Mouse (Mus musculus) urinary bladder, adult 18-20 months (tissue): ENCODE results near the gene Ccl9.
"Not testable (repeated sequence)": the region's sequence is repeated elsewhere in the genome, so short reads cannot be mapped to it uniquely, and the experiment has no call there.

Experiments
- DNase-seq, 2 experiments: peaks; one replicate each; pipeline ENCODE4 v3.0.0; 2022; ENCODE audit warnings: low spot score in 2 of 2, mixed read lengths in 2 of 2

Gene Ccl9

GRCm38 (mm10) chr11:83580699-83581232 lies 2.3 kb upstream of the Ccl9 start:
- DNase-seq: no peak

GRCm38 (mm10) chr11:83578999-83579398 lies 563 bp upstream of the Ccl9 start:
- no peak for DNase-seq

DNA sequence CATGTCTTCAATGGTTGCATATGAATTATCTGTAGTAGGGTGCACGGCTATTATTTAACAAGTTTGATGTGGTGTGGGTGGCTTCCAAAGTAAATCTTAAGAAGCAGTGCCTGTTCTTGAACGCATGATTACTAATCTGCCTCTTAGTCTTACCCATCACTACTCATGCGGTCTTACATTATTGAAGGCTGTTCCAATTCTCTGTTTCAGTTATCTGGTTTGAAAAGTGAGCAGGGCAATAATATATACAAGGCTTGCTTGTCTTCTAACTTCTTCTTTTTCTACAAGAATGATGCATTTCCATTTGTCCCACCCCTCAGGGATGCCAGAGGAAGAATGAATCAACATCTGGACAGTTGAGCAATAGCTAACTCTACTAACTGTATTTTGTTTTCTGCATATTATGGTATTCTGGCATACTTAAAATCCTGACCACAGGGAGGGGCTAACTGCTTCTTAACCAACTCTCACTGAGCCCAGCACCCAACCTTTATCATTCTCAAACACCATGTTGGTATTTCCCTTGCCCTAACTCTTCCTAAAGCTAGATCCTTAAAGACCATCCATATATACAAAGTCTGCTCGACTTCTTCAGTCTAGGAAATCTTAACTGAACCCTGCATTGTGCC lies 1.4 kb downstream of the Ccl9 start:
- no peak for DNase-seq

DNA sequence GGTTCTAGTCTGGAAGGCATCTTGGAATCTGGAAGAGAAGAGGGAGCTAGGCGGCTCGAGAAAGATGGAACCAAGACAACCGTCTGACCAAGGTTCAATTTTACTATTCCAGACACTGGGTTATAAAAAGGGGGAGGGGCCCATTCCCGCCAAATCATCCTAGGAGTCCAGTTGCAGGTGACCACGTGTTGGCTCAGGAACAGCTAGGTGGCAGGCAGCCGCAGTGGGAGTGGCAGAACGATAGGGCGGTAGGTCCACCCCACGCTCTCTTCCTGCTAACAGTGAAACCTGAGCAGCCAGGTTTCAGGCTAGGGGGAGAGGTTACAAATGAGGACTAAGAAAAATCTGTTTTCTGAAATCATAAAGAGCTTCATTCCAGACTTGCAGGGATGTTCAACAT lies 5.6 kb downstream of the Ccl9 start:
- no peak for DNase-seq

- DNase-seq: no peak
Measured at GRCm38 (mm10) chr11:83572223-83572622, 6.2 kb downstream of the Ccl9 start.

- DNase-seq: no peak
Measured at GRCm38 (mm10) chr11:83570189-83570588, 8.2 kb downstream of the Ccl9 start.

DNA sequence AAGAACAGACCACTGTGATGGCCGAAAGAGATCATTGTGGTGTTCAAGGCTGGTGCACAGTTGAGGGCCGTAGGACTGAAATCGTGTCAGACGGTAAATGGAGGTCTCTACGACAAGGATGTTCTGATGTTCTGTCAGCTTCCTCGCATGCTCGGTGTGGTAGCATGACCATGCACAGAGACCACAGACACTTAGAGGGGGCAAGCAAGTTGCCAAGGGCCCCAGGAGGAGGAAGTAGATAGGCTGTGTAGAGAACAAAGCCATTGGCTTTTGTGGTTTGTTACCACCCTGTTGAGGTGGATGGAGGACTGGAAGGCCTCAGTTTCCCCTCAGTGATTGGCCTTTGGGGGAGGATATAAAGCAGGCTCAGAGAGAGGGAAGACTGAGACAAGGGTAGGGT lies 9.2 kb downstream of the Ccl9 start:
- DNase-seq: no peak

DNA sequence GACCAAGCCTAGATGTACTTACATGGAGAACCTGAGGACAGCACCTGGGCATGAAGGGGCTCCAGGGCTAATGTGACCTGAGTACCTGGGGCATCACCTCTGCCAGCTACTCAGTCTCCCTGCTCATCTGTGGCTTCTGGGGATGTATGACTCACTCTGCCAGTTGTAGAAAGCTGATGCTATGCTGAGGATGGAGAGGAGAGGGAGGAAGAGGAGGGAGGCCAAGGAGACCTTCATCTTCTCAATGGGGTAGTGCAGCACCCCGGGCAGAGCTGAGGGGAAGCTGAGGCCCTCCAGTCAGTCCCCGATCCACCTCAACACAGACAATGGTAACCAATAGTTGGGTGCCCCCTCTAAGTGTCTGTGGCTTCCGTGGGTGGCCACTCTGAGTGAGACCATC lies 9.7 kb downstream of the Ccl9 start:
- no peak for DNase-seq

GRCm38 (mm10) chr11:83568061-83568460 lies 10.4 kb downstream of the Ccl9 start:
- DNase-seq: no peak

- DNase-seq: no peak
Measured at GRCm38 (mm10) chr11:83567311-83567710, 11.1 kb downstream of the Ccl9 start.

DNA sequence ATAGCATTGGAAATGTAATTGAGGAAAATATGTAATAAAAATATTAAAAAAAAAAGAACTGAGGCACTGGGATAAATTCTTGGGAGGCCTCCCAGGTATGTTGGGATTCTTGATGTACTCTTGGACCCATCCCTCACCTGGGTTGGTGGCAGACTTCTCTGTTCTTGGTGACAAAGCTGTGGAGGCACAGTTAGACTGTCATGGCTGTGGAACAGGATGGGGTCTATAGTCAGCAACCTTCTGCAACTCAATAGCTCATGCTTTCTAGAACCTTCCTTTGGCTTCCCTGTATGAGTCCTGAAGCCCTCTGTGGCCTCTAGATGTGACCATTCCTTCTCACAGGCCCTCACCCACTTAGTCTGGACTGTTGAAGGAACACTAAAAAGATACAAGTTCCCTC lies 11.8 kb downstream of the Ccl9 start:
- no peak for DNase-seq

DNA sequence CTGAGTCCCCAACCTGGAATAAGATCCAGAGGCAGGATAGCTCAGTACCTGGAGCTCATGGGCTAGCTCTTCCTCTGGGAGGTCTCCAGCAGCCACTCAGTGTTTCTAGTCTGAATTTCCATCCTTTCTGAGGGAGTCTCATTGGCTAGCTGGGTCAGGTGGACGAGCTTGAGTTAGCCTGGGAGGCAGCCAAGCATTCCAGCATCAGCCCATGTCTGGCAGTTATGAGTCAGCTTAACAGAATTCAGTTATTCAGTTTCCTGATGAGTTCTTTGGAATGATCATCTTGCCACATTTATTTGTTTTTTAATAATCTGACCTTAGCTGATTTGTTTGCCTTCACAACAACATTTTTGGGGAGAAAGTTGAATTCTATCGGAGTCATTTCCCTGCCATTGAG lies 14.7 kb downstream of the Ccl9 start:
- DNase-seq: no peak

DNA sequence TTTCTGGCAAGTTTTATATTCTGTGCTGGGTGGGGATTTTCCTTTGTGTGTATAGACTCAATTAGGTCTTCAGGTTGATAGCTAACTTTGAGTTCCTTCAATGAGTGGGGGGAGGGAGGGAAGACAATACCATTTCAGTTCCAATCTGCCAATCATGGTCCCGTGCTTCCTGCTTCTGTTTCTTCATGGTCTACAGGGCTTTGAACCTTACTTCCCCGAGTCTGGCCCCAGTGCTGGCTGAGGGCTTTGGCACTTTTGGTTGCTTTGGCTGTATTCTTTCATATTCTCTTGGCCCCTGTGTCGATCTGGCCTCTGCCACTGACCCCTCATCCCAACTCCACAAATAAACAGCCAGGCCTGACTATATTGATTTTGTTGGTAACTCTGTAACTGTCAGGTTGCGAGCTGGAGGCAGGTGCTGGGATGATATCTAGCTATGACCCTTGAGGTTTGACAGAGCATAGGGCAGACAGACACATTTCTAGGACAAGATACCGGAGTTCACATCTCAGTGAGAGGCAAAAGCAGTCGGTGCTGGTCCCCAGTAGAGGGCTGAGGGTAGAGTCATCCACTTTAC lies 16.0 kb downstream of the Ccl9 start:
- no peak for DNase-seq

DNA sequence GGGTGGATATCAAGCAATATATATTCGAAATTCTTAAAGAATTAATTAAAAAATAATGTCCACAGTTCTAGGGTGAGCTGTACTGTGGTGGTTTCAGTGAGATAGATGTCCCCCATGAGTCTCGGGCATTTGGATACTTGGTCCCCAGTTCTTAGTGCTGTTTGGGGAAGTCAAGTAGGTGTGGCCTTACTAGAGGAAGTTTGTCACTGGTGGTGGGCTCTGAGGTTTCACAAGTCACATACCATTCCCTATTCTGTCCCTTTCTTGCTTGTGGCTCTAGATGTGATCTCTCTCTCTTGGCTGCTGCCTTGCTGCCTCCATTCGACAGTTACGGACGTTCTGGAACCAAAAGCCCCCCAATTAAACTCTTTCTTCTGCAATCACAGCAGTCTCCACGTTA lies 18.0 kb downstream of the Ccl9 start:
- DNase-seq: no peak

GRCm38 (mm10) chr11:83557074-83557473 lies 21.4 kb downstream of the Ccl9 start:
- no peak for DNase-seq

DNA sequence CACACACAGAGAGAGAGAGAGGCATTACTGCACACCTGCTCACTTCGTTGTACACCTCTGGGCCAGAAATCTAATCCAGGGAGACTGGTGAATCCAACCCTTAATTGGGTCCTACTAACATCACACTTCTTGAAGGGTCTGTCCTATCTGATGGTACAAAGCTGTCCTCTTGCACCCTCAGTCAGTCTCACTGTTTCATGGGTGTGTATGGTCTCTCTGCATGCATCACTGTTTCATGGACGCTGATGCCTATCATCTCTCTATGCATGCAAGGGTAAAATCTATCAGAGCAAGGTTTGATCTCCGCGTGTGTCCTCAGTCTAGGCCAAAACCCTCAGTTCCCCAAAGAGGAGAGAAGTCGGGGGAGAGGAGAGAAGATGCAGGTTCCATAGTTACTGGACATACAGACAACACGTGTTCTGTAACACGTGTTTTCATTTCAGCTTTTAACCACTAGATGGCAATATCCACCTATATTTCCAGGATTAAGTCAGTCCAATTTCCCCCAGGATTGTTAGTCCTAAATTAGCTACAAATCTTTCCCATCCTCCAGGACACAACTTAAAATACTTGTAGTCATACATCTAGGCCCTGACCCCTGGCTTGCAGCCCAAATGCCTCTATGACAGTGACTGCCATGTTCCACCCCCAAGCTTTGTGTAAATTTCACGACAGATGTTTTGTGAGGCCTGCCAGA lies 22.2 kb downstream of the Ccl9 start:
- no peak for DNase-seq

- DNase-seq: no peak
Measured at GRCm38 (mm10) chr11:83551668-83552067, 26.8 kb downstream of the Ccl9 start.

DNA sequence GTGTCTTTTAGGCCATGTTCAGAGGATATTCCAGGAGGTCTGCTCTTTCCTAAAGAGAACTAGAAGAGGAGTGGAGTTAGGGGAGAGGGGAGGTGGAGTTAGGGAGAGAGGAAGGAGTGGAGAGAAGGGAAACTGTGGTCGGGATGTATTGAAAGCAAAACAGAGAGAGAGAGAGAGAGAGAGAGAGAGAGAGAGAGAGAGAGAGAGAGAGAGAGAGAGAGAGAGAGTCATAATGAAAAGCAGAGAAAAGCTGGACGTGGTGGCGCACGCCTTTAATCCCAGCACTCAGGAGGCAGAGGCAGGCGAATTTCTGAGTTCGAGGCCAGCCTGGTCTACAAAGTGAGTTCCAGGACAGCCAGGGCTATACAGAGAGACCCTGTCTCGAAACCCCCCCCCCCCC lies 27.4 kb downstream of the Ccl9 start:
- not testable (repeated sequence) for DNase-seq

DNA sequence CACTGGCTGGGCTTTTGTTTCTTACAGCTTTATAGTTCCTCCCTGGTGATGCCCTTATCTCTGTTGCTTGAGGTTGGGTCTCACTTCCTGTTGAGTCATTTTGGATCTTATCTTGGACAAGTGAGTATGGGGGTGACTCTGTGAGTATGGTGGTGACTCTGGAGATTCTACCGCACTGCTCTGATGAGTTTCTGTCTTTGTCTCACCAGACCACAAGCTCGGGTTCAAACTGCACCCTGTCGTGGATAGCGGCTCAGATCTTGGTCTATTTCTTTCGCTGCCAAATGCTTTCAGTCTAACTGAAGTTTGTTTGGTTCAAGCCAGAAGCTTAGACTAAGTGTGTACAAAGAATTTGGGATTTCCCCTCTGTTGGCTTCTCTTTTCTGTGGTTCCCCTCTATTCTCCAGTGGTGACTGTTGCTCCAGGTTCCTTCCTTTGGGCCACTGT lies 28.2 kb downstream of the Ccl9 start:
- no peak for DNase-seq

DNA sequence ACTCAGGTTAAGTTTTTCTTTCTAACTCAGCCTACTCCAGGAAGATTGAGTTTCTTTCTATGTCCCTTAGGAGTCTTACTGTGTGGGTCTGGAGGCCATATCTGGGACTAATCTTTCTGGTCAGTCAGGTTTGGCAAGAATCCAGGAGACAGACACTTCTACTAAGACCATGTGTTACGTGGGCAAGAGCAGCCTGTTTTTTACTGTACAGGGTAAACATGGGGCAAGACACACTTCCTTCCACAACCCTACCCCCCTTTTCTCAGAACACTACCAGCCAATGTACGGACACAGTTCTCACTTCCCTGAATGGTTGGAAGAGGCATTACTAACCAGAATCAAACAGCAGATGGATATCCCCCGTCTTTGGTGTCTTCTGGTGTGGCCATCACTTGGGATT lies 34.2 kb downstream of the Ccl9 start:
- no peak for DNase-seq

GRCm38 (mm10) chr11:83541415-83541814 lies 37.0 kb downstream of the Ccl9 start:
- DNase-seq: no peak

GRCm38 (mm10) chr11:83540931-83541330 lies 37.5 kb downstream of the Ccl9 start:
- DNase-seq: no peak

- DNase-seq: no peak
Measured at GRCm38 (mm10) chr11:83538705-83539314, 39.6 kb downstream of the Ccl9 start.
